Mouse (Mus musculus) heart, postnatal 14 days (tissue): ENCODE measurements around the gene Olfr1505. TPM values are rescaled to one million over a fixed set of nuclear protein-coding genes. Genes with fewer than 3 reads are reported as not detected.

Source experiments
- DNase-seq, 2 experiments: peaks; one replicate each; pipeline ENCODE4 v3.0.0; 2021 to 2022
- intact Hi-C: fragments of 180-260 bp; cut with DNase I; formaldehyde crosslinking; loops from one replicate; pipeline ENCODE4 v1.15.1; 2025
- long read RNA-seq, 2 experiments: library from polyadenylated mRNA; stranded (forward); transcript quantifications; one replicate each; pipeline ENCODE4 v2.0.0; 2021
- total RNA-seq, 2 experiments: library from RNA; stranded (reverse); gene quantifications; 2 replicates each; pipeline ENCODE4 v1.2.3; 2021

Olfr1505 gene
- total RNA-seq = not detected
- long read RNA-seq, experiment 1 = 0 reads
- long read RNA-seq, experiment 2 = 0 reads

DNA sequence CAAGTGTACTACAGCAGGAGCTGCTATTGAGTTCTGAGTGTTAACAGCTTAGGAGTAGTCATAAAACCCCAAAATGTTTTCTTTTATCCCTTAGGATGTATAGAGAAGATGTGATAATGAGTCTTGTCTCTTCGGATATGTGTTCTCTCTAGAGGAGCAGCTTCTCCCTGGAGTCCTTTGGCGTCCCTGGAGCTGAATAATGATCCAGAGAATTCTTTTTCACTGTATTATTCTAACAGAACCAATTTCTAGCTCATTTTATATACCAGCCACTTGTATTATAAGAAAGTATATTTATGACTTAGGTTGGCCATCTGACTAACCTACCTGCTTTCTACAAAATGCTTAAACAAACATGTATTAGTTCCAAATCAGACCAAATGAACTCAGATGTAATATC lies at the start of gene Olfr1505:
Gene Olfr1505, plus strand, starts transcription at position 301 of the 400 bp plus-strand sequence.
- intact Hi-C loops = no loop called here
- DNase-seq = no peak

DNA sequence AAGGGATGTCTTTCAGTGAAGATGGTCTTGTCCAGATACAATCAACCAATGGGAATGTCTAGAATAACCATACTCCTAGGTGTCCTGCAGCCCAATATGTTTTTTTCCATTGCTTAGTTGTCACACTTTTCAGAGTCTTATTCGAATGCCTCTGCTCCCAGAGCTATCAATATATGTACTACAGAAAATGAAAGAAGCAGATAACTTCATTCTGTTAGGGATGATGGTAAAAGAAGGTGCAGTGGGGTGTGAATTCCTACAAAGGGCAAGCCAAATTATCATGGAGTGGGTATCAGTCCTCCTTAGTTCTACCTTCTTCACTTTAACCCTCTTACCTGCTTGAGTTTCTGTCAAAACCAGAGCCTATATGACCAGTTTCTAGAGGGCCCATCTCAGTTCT lies 15.5 kb upstream of the Olfr1505 start, which contains the start of gene Olfr1504:
Gene Olfr1504, minus strand, starts transcription at position 101 of the 400 bp plus-strand sequence.
- intact Hi-C loops = no loop called here
- no peak for DNase-seq

Other genes starting within 250 kb of the Olfr1505 start
- gene Olfr1491, start 216.3 kb upstream of the Olfr1505 start, total RNA-seq = not detected
- gene Olfr1493-ps1, start 190.3 kb upstream of the Olfr1505 start, total RNA-seq = not detected
- gene Olfr1494, start 173.8 kb upstream of the Olfr1505 start, total RNA-seq = not detected
- gene Olfr1495, start 148.9 kb upstream of the Olfr1505 start, total RNA-seq = not detected
- not detected for gene Olfr1496, start 135.7 kb upstream of the Olfr1505 start, total RNA-seq
- gene Olfr1497, start 115.3 kb upstream of the Olfr1505 start, total RNA-seq = not detected
- not detected for gene Olfr1499, start 94.1 kb upstream of the Olfr1505 start, total RNA-seq
- not detected for gene Olfr1500, start 83.0 kb upstream of the Olfr1505 start, total RNA-seq
- not detected for gene Olfr1501, start 62.8 kb upstream of the Olfr1505 start, total RNA-seq
- not detected for gene Olfr1502, start 51.7 kb upstream of the Olfr1505 start, total RNA-seq
- gene Olfr1504, start 15.6 kb upstream of the Olfr1505 start, total RNA-seq = not detected